Mouse (Mus musculus) liver, postnatal 0 days (tissue): ENCODE data around the gene Slc23a2. TPM values are rescaled to one million over a fixed set of nuclear protein-coding genes. Genes with fewer than 3 reads are reported as not detected.

ENCODE experiments used
- ATAC-seq: fragments of 200-750 bp; cut with Nextera tagmentation; 2 replicates; pipeline ENCODE4 v1.8.0; 2017; ENCODE audit warnings: mild to moderate bottlenecking, moderate library complexity
- DNase-seq: peaks from one replicate; pipeline ENCODE4 v3.0.0-alpha.2; 2016
- H3K27ac ChIP-seq: fragments of 300-500 bp; sonication (generic); 2 replicates; pipeline ENCODE4 v1.5.1; 2014; ENCODE audit warnings: antibody characterized with exemption, moderate library complexity, mild to moderate bottlenecking, low read depth
- H3K27me3 ChIP-seq: fragments of 300-500 bp; sonication (generic); 2 replicates; pipeline ENCODE4 v1.6.1; 2014; ENCODE audit warnings: low read length, control low read depth, mixed read lengths; ENCODE audit not compliant: insufficient read depth
- H3K36me3 ChIP-seq: fragments of 300-500 bp; sonication (generic); replicated peaks from 2 replicates; pipeline ENCODE4 v1.6.1; 2014; ENCODE audit warnings: mild to moderate bottlenecking, control low read depth, low read length, moderate library complexity, mixed read lengths; ENCODE audit not compliant: insufficient read depth
- H3K4me1 ChIP-seq: fragments of 300-500 bp; sonication (generic); 2 replicates; pipeline ENCODE4 v1.6.1; 2014; ENCODE audit warnings: antibody characterized with exemption, mild to moderate bottlenecking, control low read depth; ENCODE audit not compliant: insufficient read depth
- H3K4me2 ChIP-seq: fragments of 300-500 bp; sonication (generic); 2 replicates; pipeline ENCODE4 v1.6.1; 2014; ENCODE audit warnings: low read depth, mild to moderate bottlenecking, low read length, moderate library complexity, mixed read lengths
- H3K4me3 ChIP-seq: fragments of 300-500 bp; sonication (generic); 2 replicates; pipeline ENCODE4 v1.5.1; 2014; ENCODE audit warnings: low read depth, low read length
- H3K9ac ChIP-seq: fragments of 300-500 bp; sonication (generic); replicated peaks from 2 replicates; pipeline ENCODE4 v1.6.1; 2014; ENCODE audit warnings: mild to moderate bottlenecking, moderate library complexity
- H3K9me3 ChIP-seq: fragments of 300-500 bp; sonication (generic); 2 replicates; pipeline ENCODE4 v1.6.1; 2016; ENCODE audit warnings: mild to moderate bottlenecking, control low read depth, low read length, mixed read lengths
- CTCF ChIP-seq: sonication (generic); IDR thresholded peaks from 2 replicates; pipeline ENCODE4 v1.5.1; 2016; ENCODE audit warnings: antibody characterized with exemption, low read depth
- EP300 ChIP-seq: IDR thresholded peaks from 2 replicates; pipeline ENCODE4 v1.6.1; 2016; ENCODE audit warnings: antibody characterized with exemption, low read depth, mild to moderate bottlenecking
- WGBS: fragments of 180-500 bp; shearing (Covaris S2); extraction: QIAGEN DNeasy Blood & Tissue Kit; methylation state at CpG from one replicate; pipeline ENCODE4 v1.1.7; 2014; ENCODE audit not compliant: insufficient replicate concordance; 5-methylcytosine and 5-hydroxymethylcytosine counted together
- polyA plus RNA-seq: library from polyadenylated mRNA; unstranded; fragments of >200 nt; fragmentation: Nextera tagmentation; extraction: Ambion mirVana; gene quantifications from 2 replicates; pipeline ENCODE4 v1.2.1, GENCODE M21; 2015

Gene Slc23a2
- polyA plus RNA-seq, 1 experiment from 2014 or later, result 9.1 TPM

- DNase-seq, result peak; percentile 55
- H3K9ac ChIP-seq, result no peak overlapping the region; the same call in 1 of the 2 replicates
- ATAC-seq, result peak; percentile 49
- WGBS, result 20% methylated on average over 3 of the region's 3 CpGs
- peak overlapping the region; percentile 23; the same call in 1 of the 2 replicates for H3K4me3 ChIP-seq
- TF ChIP-seq EP300 (no peak), CTCF (no peak)
- H3K36me3 ChIP-seq, result no peaks in the 10 kb centered on the region
- no peaks in the 10 kb centered on the region for H3K27me3 ChIP-seq
- peak overlapping the region; percentile 73 for H3K27ac ChIP-seq
- no peaks in the 10 kb centered on the region for H3K9me3 ChIP-seq
- H3K4me1 ChIP-seq, result peaks cover 31% of the 10 kb centered on the region
- H3K4me2 ChIP-seq, result peak overlapping the region; percentile 39
These were observed 125.5 kb downstream of the Slc23a2 start for GRCm38 (mm10) chr2:132019372-132019811.

DNA sequence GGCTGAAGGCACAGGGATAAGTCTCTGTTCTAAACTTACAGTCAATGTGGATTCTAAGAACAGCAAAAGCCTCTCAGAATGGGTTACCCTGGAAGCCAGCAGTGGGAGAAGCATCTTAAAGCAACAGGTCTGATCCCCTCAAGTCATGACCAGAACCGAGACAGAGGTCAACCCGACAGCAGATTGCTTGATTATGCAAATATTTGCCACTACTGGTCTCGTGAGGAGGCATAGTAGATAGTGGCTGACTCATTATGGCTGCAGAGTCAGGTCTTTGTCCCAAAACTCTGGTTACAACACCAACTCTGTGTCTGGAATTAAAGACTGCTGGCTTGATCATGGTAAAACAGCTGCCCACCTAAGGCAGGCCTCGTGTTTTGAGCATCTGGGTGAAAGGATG lies 126.8 kb downstream of the Slc23a2 start:
- Histone ChIP-seq H3K27ac (peak overlapping the region; percentile 73), H3K36me3 (no peaks in the 10 kb centered on the region), H3K4me2 (peak overlapping the region; percentile 39), H3K9me3 (no peaks in the 10 kb centered on the region), H3K4me1 (peaks cover 31% of the 10 kb centered on the region), H3K4me3 (no peak overlapping the region), H3K27me3 (no peaks in the 10 kb centered on the region), H3K9ac (0 out of 2 replicates have a peak overlapping the region, but pooled peaks have one; percentile 30)
- 34% methylated on average over 4 of the region's 4 CpGs for WGBS
- no peak for TF ChIP-seq CTCF
- no peak for TF ChIP-seq EP300
- ATAC-seq (no peak), DNase-seq (no peak)

- Histone ChIP-seq H3K9me3 (no peaks in the 10 kb centered on the region), H3K9ac (no peak overlapping the region), H3K4me3 (no peak overlapping the region), H3K36me3 (no peaks in the 10 kb centered on the region), H3K4me1 (peaks cover 27% of the 10 kb centered on the region), H3K4me2 (peak overlapping the region; percentile 39; the same call in 1 of the 2 replicates), H3K27me3 (no peaks in the 10 kb centered on the region), H3K27ac (no peak overlapping the region)
- ATAC-seq (no peak), DNase-seq (no peak)
- 28% methylated on average over 7 of the region's 7 CpGs for whole genome bisulfite sequencing
- TF ChIP-seq CTCF, result no peak
- no peak for TF ChIP-seq EP300
These were observed 127.3 kb downstream of the Slc23a2 start for GRCm38 (mm10) chr2:132017611-132018010.

DNA sequence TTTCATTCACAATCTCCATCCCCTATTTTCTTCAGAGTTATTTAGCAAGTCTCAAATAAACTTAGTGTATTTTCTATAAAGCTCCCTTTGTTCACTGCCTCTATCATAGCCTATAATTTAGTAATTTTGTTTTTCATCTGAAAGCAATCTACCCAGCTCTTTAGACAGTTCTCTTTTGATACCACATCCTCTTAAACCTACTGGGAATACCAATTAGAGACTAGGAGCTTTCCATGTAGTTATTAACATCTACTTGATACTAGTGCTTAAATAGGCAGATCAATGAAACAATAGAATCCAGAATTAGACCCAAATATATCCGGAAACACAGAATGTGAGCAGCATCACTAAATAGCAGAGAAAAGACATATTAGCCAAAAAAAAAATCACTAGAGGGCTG lies 128.9 kb downstream of the Slc23a2 start:
- ATAC-seq, result no peak

DNA sequence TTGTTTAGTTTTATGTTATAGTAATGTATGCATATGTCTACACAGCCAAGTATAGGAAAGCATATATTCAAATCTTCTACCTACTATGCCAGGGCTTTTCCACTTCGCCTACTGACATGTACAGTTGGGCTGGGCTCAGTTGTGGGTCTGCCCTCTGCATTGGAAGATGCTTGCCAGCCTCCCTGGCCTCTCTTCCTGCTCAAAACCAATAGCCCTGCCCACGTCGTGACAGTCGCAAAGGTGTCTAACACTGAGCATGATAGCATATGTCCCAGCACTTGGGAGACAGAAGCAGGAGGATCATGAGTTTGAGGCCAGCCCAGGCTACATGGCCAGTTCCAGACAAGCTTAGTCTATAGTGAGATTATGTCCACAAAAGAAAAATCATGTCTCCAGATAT lies 131.8 kb downstream of the Slc23a2 start:
- Histone ChIP-seq H3K27ac (no peak overlapping the region), H3K9me3 (no peaks in the 10 kb centered on the region), H3K27me3 (no peaks in the 10 kb centered on the region), H3K9ac (no peak overlapping the region), H3K4me2 (no peak overlapping the region), H3K4me3 (no peak overlapping the region), H3K36me3 (peaks cover 9% of the 10 kb centered on the region), H3K4me1 (peaks cover 6% of the 10 kb centered on the region)
- DNase-seq (no peak), ATAC-seq (no peak)
- TF ChIP-seq CTCF, result no peak
- TF ChIP-seq EP300, result no peak
- 72% methylated on average over 4 of the region's 4 CpGs for WGBS

More for the DNA sequence above, 128.9 kb downstream of the Slc23a2 start:
- TF ChIP-seq CTCF (no peak), EP300 (no peak)
- Histone ChIP-seq H3K4me3 (no peak overlapping the region), H3K4me1 (peaks cover 14% of the 10 kb centered on the region), H3K4me2 (no peak overlapping the region), H3K27ac (no peak overlapping the region), H3K9me3 (no peaks in the 10 kb centered on the region), H3K36me3 (no peaks in the 10 kb centered on the region; the same call in 1 of the 2 replicates), H3K27me3 (no peaks in the 10 kb centered on the region), H3K9ac (no peak overlapping the region)
- 92% methylated on average over 1 of the region's 1 CpGs for WGBS
- DNase-seq, result no peak

DNA sequence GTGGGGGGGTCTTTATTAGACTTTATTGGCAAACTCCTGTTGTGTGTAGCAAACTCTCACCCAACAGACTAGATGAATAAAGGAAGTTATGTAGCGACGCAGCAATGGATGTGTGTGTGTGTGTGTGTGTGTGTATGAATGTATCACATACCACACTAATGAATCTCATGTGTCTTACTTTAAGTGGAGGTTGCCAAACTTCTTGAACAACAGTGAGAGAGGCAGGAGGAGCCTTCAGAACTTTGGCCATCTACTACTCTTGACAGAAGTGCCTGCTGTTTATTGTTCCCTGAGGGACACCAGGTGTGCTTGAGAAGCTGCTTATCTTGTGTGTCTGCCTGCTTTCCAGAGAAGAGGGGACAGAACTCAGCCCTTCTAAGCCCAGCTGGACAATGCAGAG lies 134.1 kb downstream of the Slc23a2 start:
- no peaks in the 10 kb centered on the region for H3K9me3 ChIP-seq
- peaks cover 9% of the 10 kb centered on the region for H3K36me3 ChIP-seq
- H3K4me1 ChIP-seq, result no peaks in the 10 kb centered on the region
- DNase-seq (no peak), ATAC-seq (no peak)
- TF ChIP-seq CTCF, result no peak
- no peak for TF ChIP-seq EP300
- no peak overlapping the region for H3K4me2 ChIP-seq
- H3K27me3 ChIP-seq, result no peaks in the 10 kb centered on the region
- no peak overlapping the region for H3K4me3 ChIP-seq
- H3K9ac ChIP-seq, result no peak overlapping the region
- 79% methylated on average over 2 of the region's 2 CpGs for WGBS
- H3K27ac ChIP-seq, result no peak overlapping the region

DNA sequence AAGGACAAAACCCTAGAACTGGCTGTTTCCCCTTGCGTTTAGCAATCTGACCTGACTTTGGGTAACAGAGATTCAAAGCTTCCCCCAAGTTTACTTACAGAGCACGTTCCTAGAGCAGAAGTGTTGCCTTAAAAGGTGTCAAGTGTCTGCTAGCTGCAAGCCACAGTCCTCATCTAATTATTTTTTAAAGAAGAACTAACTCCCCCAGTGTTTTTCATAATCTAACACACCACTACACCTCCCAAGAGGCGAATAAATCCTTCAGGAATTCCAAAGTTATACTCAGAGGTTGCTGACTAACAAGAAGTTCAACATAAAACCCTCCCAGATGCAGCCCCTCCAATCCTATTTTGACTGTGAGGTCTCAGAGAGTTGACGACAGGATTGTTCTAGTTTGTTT lies 136.7 kb downstream of the Slc23a2 start:
- Histone ChIP-seq H3K36me3 (peaks cover 9% of the 10 kb centered on the region), H3K4me3 (no peak overlapping the region), H3K27me3 (no peaks in the 10 kb centered on the region), H3K4me1 (no peaks in the 10 kb centered on the region), H3K9me3 (no peaks in the 10 kb centered on the region), H3K9ac (no peak overlapping the region), H3K4me2 (no peak overlapping the region), H3K27ac (no peak overlapping the region)
- WGBS, result 46% methylated on average over 4 of the region's 4 CpGs
- no peak for TF ChIP-seq EP300
- no peak for TF ChIP-seq CTCF
- DNase-seq, result no peak
- no peak for ATAC-seq
